Mouse (Mus musculus) midbrain, embryonic 10.5 days (tissue): ENCODE data around the gene Zc3h7b. TPM values are rescaled to one million over a fixed set of nuclear protein-coding genes. Genes with fewer than 3 reads are reported as not detected.

Source experiments
- DNase-seq: peaks from one replicate; pipeline ENCODE4 v3.0.0-alpha.2; 2017; ENCODE audit warnings: low spot score
- H3K27ac ChIP-seq: fragments of 300-500 bp; sonication (generic); replicated peaks from 2 replicates; pipeline ENCODE4 v1.5.1; 2016; ENCODE audit warnings: mild to moderate bottlenecking
- H3K27me3 ChIP-seq: fragments of 300-500 bp; sonication (generic); 2 replicates; pipeline ENCODE4 v1.6.1; 2016; ENCODE audit warnings: low read depth, mild to moderate bottlenecking; ENCODE audit not compliant: poor library complexity, severe bottlenecking
- H3K36me3 ChIP-seq: fragments of 300-500 bp; sonication (generic); 2 replicates; pipeline ENCODE4 v1.6.1; 2016; ENCODE audit warnings: mild to moderate bottlenecking, moderate library complexity
- H3K4me1 ChIP-seq: fragments of 300-500 bp; sonication (generic); 2 replicates; pipeline ENCODE4 v1.6.1; 2016
- H3K4me3 ChIP-seq: fragments of 300-500 bp; sonication (generic); 2 replicates; pipeline ENCODE4 v1.5.1; 2016; ENCODE audit warnings: mild to moderate bottlenecking, moderate library complexity
- H3K9me3 ChIP-seq: fragments of 300-500 bp; sonication (generic); replicated peaks from 2 replicates; pipeline ENCODE4 v1.6.1; 2016; ENCODE audit warnings: mild to moderate bottlenecking
- WGBS: fragments of 180-500 bp; shearing (Covaris S2); methylation state at CpG from one replicate; pipeline ENCODE4 v1.1.7; 2016; 5-methylcytosine and 5-hydroxymethylcytosine counted together
- polyA plus RNA-seq: library from polyadenylated mRNA; unstranded; fragments of >200 nt; fragmentation: Nextera tagmentation; extraction: Ambion mirVana; gene quantifications from 2 replicates; pipeline ENCODE4 v1.2.1, GENCODE M21; 2016

The Zc3h7b gene
- polyA plus RNA-seq, 1 experiment from 2014 or later, result 36.3 TPM

DNA sequence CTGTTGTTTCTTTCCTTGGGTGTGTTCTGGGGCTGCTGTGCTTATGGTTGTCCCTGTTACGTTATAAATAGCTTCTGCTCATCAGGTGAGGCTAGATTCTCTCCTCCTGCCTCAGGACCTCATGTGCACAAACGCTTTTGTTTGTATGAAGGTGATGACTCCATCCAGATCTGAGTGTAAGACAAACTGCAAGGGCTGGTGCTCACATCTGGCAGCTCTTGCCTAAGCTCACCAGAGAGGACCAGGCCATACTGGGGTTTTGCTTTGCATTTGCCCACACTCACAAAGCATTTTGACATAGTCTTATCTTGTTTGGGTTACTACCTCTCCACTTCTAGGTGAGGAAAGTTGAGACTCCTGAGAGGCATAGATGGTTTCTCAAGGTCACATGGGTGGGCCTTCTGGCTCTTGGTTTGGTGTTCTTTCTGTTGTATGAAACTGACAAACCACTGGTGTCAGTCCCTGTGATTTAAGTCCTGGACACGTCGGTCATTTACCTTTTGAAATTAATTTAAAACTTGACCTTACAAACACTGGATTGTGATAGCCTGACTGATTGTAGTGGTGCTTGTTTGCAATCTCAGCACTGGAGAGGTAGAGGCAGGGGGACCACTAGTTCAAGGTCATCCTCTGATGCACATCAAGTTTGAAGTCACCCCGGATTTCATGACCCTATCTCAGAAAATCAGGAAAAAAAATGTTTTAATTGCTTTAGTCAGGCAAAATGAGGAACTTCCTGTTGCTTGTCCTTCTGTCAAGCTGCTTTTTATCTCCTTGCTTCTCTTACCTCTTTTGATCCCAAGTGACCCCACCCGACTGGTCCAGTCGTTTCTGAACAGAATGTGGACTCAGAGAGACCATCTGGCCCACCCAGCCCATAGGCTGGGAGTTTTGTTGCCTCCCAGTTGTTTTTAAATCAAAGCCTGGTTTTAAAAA, 68.1 kb downstream of the Zc3h7b start:
- Histone ChIP-seq H3K36me3 (peaks cover 32% of the 10 kb centered on the region), H3K9me3 (no peaks in the 10 kb centered on the region), H3K4me1 (peaks cover 52% of the 10 kb centered on the region), H3K4me3 (peak overlapping the region; percentile 86), H3K27ac (peak overlapping the region; percentile 91; the same call in 1 of the 2 replicates), H3K27me3 (0 out of 2 replicates have a peak, but pooled peaks cover 4% of the 10 kb centered on the region)
- DNase-seq, result no peak
- 83% methylated on average over 7 of the region's 7 CpGs for WGBS

DNA sequence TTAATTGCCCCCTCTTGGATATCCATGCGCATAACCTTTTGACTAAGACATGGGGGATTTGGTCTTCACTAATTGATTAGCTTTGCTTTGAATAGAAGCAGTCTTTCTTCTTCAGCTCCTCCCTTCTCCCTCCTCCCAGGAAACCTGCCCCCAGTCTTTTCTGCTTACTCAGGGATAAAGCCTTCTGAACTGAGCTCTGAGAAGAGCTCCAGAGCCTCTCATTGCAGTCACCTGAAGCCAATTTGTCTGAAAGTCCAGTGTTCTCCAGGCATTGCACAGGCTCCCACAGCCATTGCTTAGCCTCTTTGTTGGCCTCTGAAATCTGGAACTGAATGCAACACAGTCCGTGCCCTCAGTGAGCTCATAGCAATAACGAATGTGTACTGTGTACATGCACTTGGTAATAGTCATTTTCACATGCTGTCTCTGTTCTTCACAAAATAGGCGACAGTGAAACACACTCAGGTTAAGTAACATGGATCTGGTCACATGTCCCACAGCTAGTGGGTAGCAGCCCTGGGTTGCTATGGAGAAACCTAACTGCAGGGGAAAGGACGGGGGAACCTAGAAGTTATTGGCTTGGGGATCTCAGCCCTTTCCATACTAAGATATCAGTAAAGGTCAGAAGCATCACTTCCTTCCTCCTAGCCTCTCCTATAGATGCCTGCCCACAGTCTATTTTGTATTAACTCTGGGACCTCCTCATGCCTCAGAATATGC, 69.3 kb downstream of the Zc3h7b start:
- Histone ChIP-seq H3K27ac (no peak overlapping the region), H3K4me1 (peaks cover 49% of the 10 kb centered on the region), H3K36me3 (peaks cover 43% of the 10 kb centered on the region), H3K4me3 (no peak overlapping the region), H3K9me3 (no peaks in the 10 kb centered on the region), H3K27me3 (0 out of 2 replicates have a peak, but pooled peaks cover 2% of the 10 kb centered on the region)
- 74% methylated on average over 5 of the region's 5 CpGs for WGBS
- no peak for DNase-seq

GRCm38 (mm10) chr15:81814716-81815370, 70.0 kb downstream of the Zc3h7b start:
- 89% methylated on average over 12 of the region's 12 CpGs for WGBS
- H3K4me3 ChIP-seq, result no peak overlapping the region
- no peak for DNase-seq
- H3K27me3 ChIP-seq, result no peaks in the 10 kb centered on the region
- H3K4me1 ChIP-seq, result peaks cover 42% of the 10 kb centered on the region
- no peaks in the 10 kb centered on the region for H3K9me3 ChIP-seq
- no peak overlapping the region for H3K27ac ChIP-seq
- peaks cover 50% of the 10 kb centered on the region for H3K36me3 ChIP-seq

DNA sequence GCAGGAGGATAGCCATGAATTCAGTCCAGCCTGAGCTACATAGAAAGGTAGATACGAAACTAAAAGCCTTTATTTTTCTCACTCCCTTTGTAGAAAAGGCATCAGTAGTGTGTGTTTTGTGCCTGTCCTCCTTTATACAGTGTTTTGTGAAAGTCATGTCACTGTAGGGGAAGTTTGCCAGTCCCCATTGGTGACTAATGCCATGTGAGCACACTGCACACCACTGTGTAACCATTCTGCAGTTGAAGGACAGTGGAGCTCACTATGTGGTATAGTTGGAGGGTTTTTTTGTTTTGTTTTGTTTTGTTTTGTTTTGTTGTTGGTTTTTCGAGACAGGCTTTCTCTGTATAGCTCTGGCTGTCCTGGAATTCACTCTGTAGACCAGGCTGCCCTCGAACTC, 73.5 kb downstream of the Zc3h7b start:
- no peak overlapping the region for H3K4me3 ChIP-seq
- WGBS, result 89% methylated on average over 3 of the region's 3 CpGs
- DNase-seq, result no peak
- H3K27ac ChIP-seq, result no peak overlapping the region
- no peaks in the 10 kb centered on the region for H3K27me3 ChIP-seq
- peaks cover 10% of the 10 kb centered on the region for H3K4me1 ChIP-seq
- no peaks in the 10 kb centered on the region for H3K9me3 ChIP-seq
- H3K36me3 ChIP-seq, result peaks cover 84% of the 10 kb centered on the region

- Histone ChIP-seq H3K4me3 (no peak overlapping the region), H3K36me3 (peaks cover 95% of the 10 kb centered on the region), H3K27me3 (no peaks in the 10 kb centered on the region), H3K4me1 (no peaks in the 10 kb centered on the region), H3K27ac (no peak overlapping the region), H3K9me3 (no peaks in the 10 kb centered on the region)
- DNase-seq, result no peak
- 90% methylated on average over 3 of the region's 3 CpGs for WGBS
These were observed 77.8 kb downstream of the Zc3h7b start for GRCm38 (mm10) chr15:81822631-81823030.

- H3K27ac ChIP-seq, result no peak overlapping the region
- H3K27me3 ChIP-seq, result no peaks in the 10 kb centered on the region
- DNase-seq, result no peak
- H3K4me3 ChIP-seq, result no peak overlapping the region
- H3K36me3 ChIP-seq, result peaks cover 79% of the 10 kb centered on the region
- WGBS, result 90% methylated on average over 3 of the region's 3 CpGs
- H3K9me3 ChIP-seq, result no peaks in the 10 kb centered on the region
- H3K4me1 ChIP-seq, result no peaks in the 10 kb centered on the region
These were observed 80.0 kb downstream of the Zc3h7b start for GRCm38 (mm10) chr15:81824832-81825231.

DNA sequence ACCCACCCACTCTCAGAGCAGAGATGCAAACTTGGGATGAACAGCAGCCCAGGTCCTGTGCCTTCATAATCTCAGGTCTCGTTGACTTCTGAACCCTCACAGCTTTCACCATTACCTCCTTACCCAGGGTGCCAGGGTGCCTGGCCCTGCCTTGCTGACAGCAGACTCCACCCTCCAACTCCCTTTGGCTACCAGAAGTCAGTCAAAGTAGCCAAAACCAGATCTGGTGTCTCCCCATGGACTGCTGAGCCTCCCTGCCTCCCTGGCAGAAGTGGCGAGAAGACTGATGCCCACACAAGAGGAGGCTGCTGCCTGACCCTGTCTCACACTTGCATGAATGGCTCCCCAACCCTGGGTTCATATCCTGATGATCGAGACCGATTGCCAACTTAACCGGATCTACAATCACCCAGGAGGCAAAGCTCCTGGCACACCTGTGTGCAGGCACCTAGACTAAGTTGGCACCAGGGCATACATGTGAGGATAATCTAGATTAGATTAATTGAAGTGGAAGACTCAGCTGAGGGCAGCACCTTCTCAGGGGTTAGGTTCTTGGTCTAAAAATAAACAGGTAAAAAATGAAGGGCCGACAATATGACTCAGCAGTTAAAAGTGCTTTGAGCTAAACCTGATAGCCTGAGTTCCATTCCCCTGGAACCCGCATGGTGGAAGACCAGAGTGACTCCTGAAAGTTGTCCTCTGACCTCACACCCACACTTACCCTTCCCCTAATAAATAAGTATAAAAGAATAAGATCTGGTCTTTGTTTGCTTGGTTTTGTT, 83.8 kb downstream of the Zc3h7b start:
- peaks cover 42% of the 10 kb centered on the region for H3K36me3 ChIP-seq
- no peak for DNase-seq
- no peak overlapping the region for H3K27ac ChIP-seq
- peaks cover 8% of the 10 kb centered on the region; the same call in 1 of the 2 replicates for H3K4me1 ChIP-seq
- WGBS, result 83% methylated on average over 7 of the region's 7 CpGs
- no peak overlapping the region for H3K4me3 ChIP-seq
- H3K9me3 ChIP-seq, result no peaks in the 10 kb centered on the region
- 0 out of 2 replicates have a peak, but pooled peaks cover 2% of the 10 kb centered on the region for H3K27me3 ChIP-seq

DNA sequence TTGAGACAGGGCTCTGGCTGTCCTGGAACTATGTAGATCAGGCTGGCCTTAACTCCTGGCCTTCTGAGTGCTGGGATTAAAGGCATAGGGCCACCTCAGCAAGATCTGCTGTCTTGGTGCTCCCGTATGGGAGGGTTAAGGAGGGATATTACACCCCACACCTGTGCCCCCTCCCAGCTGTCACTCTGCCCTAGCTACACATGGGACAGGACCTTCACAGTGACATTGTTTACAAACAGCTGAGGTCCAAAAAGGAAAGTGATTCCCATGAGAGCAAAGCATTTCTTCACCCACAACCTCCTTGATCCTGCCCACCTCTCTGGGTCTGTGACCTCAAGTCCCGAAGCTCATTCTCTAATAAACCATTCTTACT, 84.3 kb downstream of the Zc3h7b start:
- Histone ChIP-seq H3K9me3 (no peaks in the 10 kb centered on the region), H3K36me3 (peaks cover 37% of the 10 kb centered on the region), H3K27me3 (peaks cover 7% of the 10 kb centered on the region; the same call in 1 of the 2 replicates), H3K4me3 (no peak overlapping the region), H3K4me1 (peaks cover 10% of the 10 kb centered on the region), H3K27ac (no peak overlapping the region)
- 67% methylated on average over 2 of the region's 2 CpGs for WGBS
- DNase-seq, result no peak

- H3K4me3 ChIP-seq, result no peak overlapping the region
- peaks cover 21% of the 10 kb centered on the region for H3K27me3 ChIP-seq
- 91% methylated on average over 4 of the region's 4 CpGs for WGBS
- H3K36me3 ChIP-seq, result peaks cover 23% of the 10 kb centered on the region
- H3K27ac ChIP-seq, result no peak overlapping the region
- H3K4me1 ChIP-seq, result peaks cover 22% of the 10 kb centered on the region
- no peaks in the 10 kb centered on the region for H3K9me3 ChIP-seq
- no peak for DNase-seq
These were observed 85.7 kb downstream of the Zc3h7b start for GRCm38 (mm10) chr15:81830530-81830929.

GRCm38 (mm10) chr15:81831136-81831825, 86.4 kb downstream of the Zc3h7b start:
- WGBS, result 15% methylated on average over 24 of the region's 24 CpGs
- DNase-seq, result peak; percentile 93
- peaks cover 28% of the 10 kb centered on the region for H3K27me3 ChIP-seq
- no peaks in the 10 kb centered on the region for H3K9me3 ChIP-seq
- peak overlapping the region; percentile 23 for H3K4me3 ChIP-seq
- peaks cover 29% of the 10 kb centered on the region for H3K4me1 ChIP-seq
- H3K36me3 ChIP-seq, result peaks cover 17% of the 10 kb centered on the region
- H3K27ac ChIP-seq, result peak overlapping the region; percentile 33

DNA sequence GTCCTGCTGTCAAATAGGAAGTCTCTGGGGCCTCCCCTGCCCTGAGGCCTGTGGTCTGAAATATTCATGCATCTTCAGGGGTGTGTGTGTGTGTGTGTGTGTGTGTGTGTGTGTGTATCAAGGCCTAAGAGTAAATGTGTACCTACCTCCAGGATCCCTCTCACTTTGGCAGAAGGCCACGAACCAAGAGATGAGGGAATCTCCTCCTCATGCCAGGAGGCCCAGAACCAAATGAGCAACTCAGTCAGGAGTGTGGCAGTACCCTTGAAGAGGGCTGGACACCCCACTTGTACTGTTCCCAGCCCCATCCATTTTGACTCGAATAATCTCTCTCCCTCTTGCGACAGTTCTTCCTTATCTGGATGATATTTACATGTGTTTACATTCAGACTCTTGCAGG, 87.4 kb downstream of the Zc3h7b start:
- peaks cover 38% of the 10 kb centered on the region for H3K27me3 ChIP-seq
- H3K9me3 ChIP-seq, result no peaks in the 10 kb centered on the region
- DNase-seq, result no peak
- H3K4me1 ChIP-seq, result peaks cover 35% of the 10 kb centered on the region
- H3K4me3 ChIP-seq, result no peak overlapping the region
- peaks cover 9% of the 10 kb centered on the region for H3K36me3 ChIP-seq
- 91% methylated on average over 3 of the region's 3 CpGs for WGBS
- no peak overlapping the region for H3K27ac ChIP-seq
